Mouse (Mus musculus): ENCODE results near the gene Acp2. TPM values are rescaled to one million over a fixed set of nuclear protein-coding genes. Genes with fewer than 3 reads are reported as not detected.
A peak's percentile ranks its signal among the peaks of the same experiment; 100 is the strongest.
"Not testable (repeated sequence)": the region's sequence is repeated elsewhere in the genome, so short reads cannot be mapped to it uniquely, and the experiment has no call there.

The Acp2 gene
- polyA plus RNA-seq, 1 experiment from 2014 or later: 34.6 TPM

- Histone ChIP-seq H3K27ac (ENCODE audit: low read depth, low read length) (no peak overlapping the region), H3K27me3 (ENCODE audit: control insufficient read depth, insufficient read depth, low read length) (no peaks in the 10 kb centered on the region), H3K4me2 (no peak overlapping the region), H3K4me1 (ENCODE audit: control insufficient read depth, insufficient read depth, low read length) (peaks cover 10% of the 10 kb centered on the region; the same call in 1 of the 2 replicates), H3K9ac (ENCODE audit: low read length) (no peak overlapping the region), H3K9me3 (ENCODE audit: control insufficient read depth, low read length) (no peaks in the 10 kb centered on the region), H3K4me3 (ENCODE audit: low read depth, low read length) (no peak overlapping the region), H3K36me3 (ENCODE audit: control insufficient read depth, insufficient read depth, low read length) (peaks cover 16% of the 10 kb centered on the region)
- WGBS: 93% methylated on average over 9 of the region's 9 CpGs
- ATAC-seq (ENCODE audit: low FRiP score): no peak
- no peak for DNase-seq (ENCODE audit: low spot score, missing footprints)
Measured at GRCm38 (mm10) chr2:91206254-91206775, 3.6 kb downstream of the Acp2 start.

GRCm38 (mm10) chr2:91213311-91213710 is 10.6 kb downstream of the Acp2 start:
- Histone ChIP-seq H3K27me3 (ENCODE audit: control insufficient read depth, insufficient read depth, low read length) (no peaks in the 10 kb centered on the region), H3K36me3 (ENCODE audit: control insufficient read depth, insufficient read depth, low read length) (peaks cover 16% of the 10 kb centered on the region; the same call in 1 of the 2 replicates), H3K4me2 (no peak overlapping the region), H3K9me3 (ENCODE audit: control insufficient read depth, low read length) (no peaks in the 10 kb centered on the region), H3K4me1 (ENCODE audit: control insufficient read depth, insufficient read depth, low read length) (no peaks in the 10 kb centered on the region), H3K9ac (ENCODE audit: low read length) (no peak overlapping the region), H3K4me3 (ENCODE audit: low read depth, low read length) (no peak overlapping the region), H3K27ac (ENCODE audit: low read depth, low read length) (no peak overlapping the region)
- no peak for ATAC-seq (ENCODE audit: low FRiP score)
- DNase-seq (ENCODE audit: low spot score, missing footprints): no peak

GRCm38 (mm10) chr2:91217032-91217431 is 14.3 kb downstream of the Acp2 start:
- H3K36me3 ChIP-seq (ENCODE audit: control insufficient read depth, insufficient read depth, low read length): peaks cover 2% of the 10 kb centered on the region; the same call in 1 of the 2 replicates
- WGBS: 73% methylated on average over 4 of the region's 4 CpGs
- no peak overlapping the region for H3K27ac ChIP-seq (ENCODE audit: low read depth, low read length)

GRCm38 (mm10) chr2:91220501-91220900 is 17.8 kb downstream of the Acp2 start:
- H3K27ac ChIP-seq (ENCODE audit: low read depth, low read length): no peak overlapping the region
- DNase-seq (ENCODE audit: low spot score, missing footprints) (no peak), ATAC-seq (ENCODE audit: low FRiP score) (no peak)
- WGBS: 96% methylated on average over 3 of the region's 3 CpGs
- no peaks in the 10 kb centered on the region for H3K27me3 ChIP-seq (ENCODE audit: control insufficient read depth, insufficient read depth, low read length)
- no peak overlapping the region for H3K9ac ChIP-seq (ENCODE audit: low read length)
- H3K4me2 ChIP-seq: no peak overlapping the region
- H3K9me3 ChIP-seq (ENCODE audit: control insufficient read depth, low read length): no peaks in the 10 kb centered on the region
- no peaks in the 10 kb centered on the region for H3K4me1 ChIP-seq (ENCODE audit: control insufficient read depth, insufficient read depth, low read length)
- no peak overlapping the region for H3K4me3 ChIP-seq (ENCODE audit: low read depth, low read length)
- H3K36me3 ChIP-seq (ENCODE audit: control insufficient read depth, insufficient read depth, low read length): no peaks in the 10 kb centered on the region

More at GRCm38 (mm10) chr2:91217032-91217431, 14.3 kb downstream of the Acp2 start:
- Histone ChIP-seq H3K4me1 (ENCODE audit: control insufficient read depth, insufficient read depth, low read length) (no peaks in the 10 kb centered on the region), H3K4me2 (no peak overlapping the region), H3K9ac (ENCODE audit: low read length) (no peak overlapping the region), H3K4me3 (ENCODE audit: low read depth, low read length) (no peak overlapping the region), H3K27me3 (ENCODE audit: control insufficient read depth, insufficient read depth, low read length) (no peaks in the 10 kb centered on the region), H3K9me3 (ENCODE audit: control insufficient read depth, low read length) (no peaks in the 10 kb centered on the region)
- no peak for DNase-seq (ENCODE audit: low spot score, missing footprints)
- no peak for ATAC-seq (ENCODE audit: low FRiP score)

GRCm38 (mm10) chr2:91223614-91224013 is 20.9 kb downstream of the Acp2 start:
- ATAC-seq (ENCODE audit: low FRiP score) (no peak), DNase-seq (ENCODE audit: low spot score, missing footprints) (no peak)
- H3K9me3 ChIP-seq (ENCODE audit: control insufficient read depth, low read length): no peaks in the 10 kb centered on the region
- H3K4me3 ChIP-seq (ENCODE audit: low read depth, low read length): no peak overlapping the region
- WGBS: 81% methylated on average over 2 of the region's 2 CpGs
- no peak overlapping the region for H3K9ac ChIP-seq (ENCODE audit: low read length)
- H3K27ac ChIP-seq (ENCODE audit: low read depth, low read length): no peak overlapping the region
- no peak overlapping the region for H3K4me2 ChIP-seq
- no peaks in the 10 kb centered on the region for H3K36me3 ChIP-seq (ENCODE audit: control insufficient read depth, insufficient read depth, low read length)
- H3K4me1 ChIP-seq (ENCODE audit: control insufficient read depth, insufficient read depth, low read length): no peaks in the 10 kb centered on the region
- H3K27me3 ChIP-seq (ENCODE audit: control insufficient read depth, insufficient read depth, low read length): no peaks in the 10 kb centered on the region

- Histone ChIP-seq H3K4me3 (ENCODE audit: low read depth, low read length) (no peak overlapping the region), H3K4me2 (no peak overlapping the region), H3K27ac (ENCODE audit: low read depth, low read length) (no peak overlapping the region), H3K9ac (ENCODE audit: low read length) (no peak overlapping the region), H3K27me3 (ENCODE audit: control insufficient read depth, insufficient read depth, low read length) (no peaks in the 10 kb centered on the region), H3K4me1 (ENCODE audit: control insufficient read depth, insufficient read depth, low read length) (no peaks in the 10 kb centered on the region), H3K36me3 (ENCODE audit: control insufficient read depth, insufficient read depth, low read length) (no peaks in the 10 kb centered on the region), H3K9me3 (ENCODE audit: control insufficient read depth, low read length) (no peaks in the 10 kb centered on the region)
- no peak for DNase-seq (ENCODE audit: low spot score, missing footprints)
- no peak for ATAC-seq (ENCODE audit: low FRiP score)
- WGBS: 85% methylated on average over 2 of the region's 2 CpGs
Measured at GRCm38 (mm10) chr2:91229735-91230134, 27.1 kb downstream of the Acp2 start.

GRCm38 (mm10) chr2:91236601-91237510 is 34.2 kb downstream of the Acp2 start, which contains the start of gene Ddb2:
TSS of gene Ddb2 (minus strand) at chr2:91236982.
- Histone ChIP-seq H3K9me3 (ENCODE audit: control insufficient read depth, low read length) (no peaks in the 10 kb centered on the region), H3K27ac (ENCODE audit: low read depth, low read length) (peak within 1 kb of the TSS; percentile 72), H3K9ac (ENCODE audit: low read length) (peak within 1 kb of the TSS; percentile 68), H3K27me3 (ENCODE audit: control insufficient read depth, insufficient read depth, low read length) (no peaks in the 10 kb centered on the region), H3K4me2 (peak within 1 kb of the TSS; percentile 58), H3K36me3 (ENCODE audit: control insufficient read depth, insufficient read depth, low read length) (no peaks in the 10 kb centered on the region), H3K4me3 (ENCODE audit: low read depth, low read length) (peak within 1 kb of the TSS; percentile 44), H3K4me1 (ENCODE audit: control insufficient read depth, insufficient read depth, low read length) (no peaks in the 10 kb centered on the region)
- ATAC-seq (ENCODE audit: low FRiP score): peak; percentile 98
- DNase-seq (ENCODE audit: low spot score, missing footprints): peak; percentile 99
- WGBS: under 1% methylated on average over 48 of the region's 48 CpGs

- ATAC-seq (ENCODE audit: low FRiP score): peak; percentile 9; the same call in 1 of the 2 replicates
- H3K9me3 ChIP-seq (ENCODE audit: control insufficient read depth, low read length); H3K4me1 ChIP-seq (ENCODE audit: control insufficient read depth, insufficient read depth, low read length); DNase-seq (ENCODE audit: low spot score, missing footprints); H3K36me3 ChIP-seq (ENCODE audit: control insufficient read depth, insufficient read depth, low read length); H3K27me3 ChIP-seq (ENCODE audit: control insufficient read depth, insufficient read depth, low read length): not testable (repeated sequence)
- Histone ChIP-seq H3K9ac (ENCODE audit: low read length) (peak overlapping the region; percentile 68), H3K4me2 (peak overlapping the region; percentile 58), H3K27ac (ENCODE audit: low read depth, low read length) (peak overlapping the region; percentile 72; the same call in 1 of the 2 replicates), H3K4me3 (ENCODE audit: low read depth, low read length) (peak overlapping the region; percentile 44)
- WGBS: 33% methylated on average over 4 of the region's 4 CpGs
Measured at GRCm38 (mm10) chr2:91237511-91238080, 34.9 kb downstream of the Acp2 start.

- Histone ChIP-seq H3K9me3 (ENCODE audit: control insufficient read depth, low read length) (no peaks in the 10 kb centered on the region), H3K4me2 (no peak overlapping the region), H3K36me3 (ENCODE audit: control insufficient read depth, insufficient read depth, low read length) (no peaks in the 10 kb centered on the region), H3K4me1 (ENCODE audit: control insufficient read depth, insufficient read depth, low read length) (no peaks in the 10 kb centered on the region; the same call in 1 of the 2 replicates), H3K9ac (ENCODE audit: low read length) (no peak overlapping the region), H3K27me3 (ENCODE audit: control insufficient read depth, insufficient read depth, low read length) (no peaks in the 10 kb centered on the region), H3K27ac (ENCODE audit: low read depth, low read length) (no peak overlapping the region), H3K4me3 (ENCODE audit: low read depth, low read length) (no peak overlapping the region)
- 74% methylated on average over 5 of the region's 5 CpGs for WGBS
- DNase-seq (ENCODE audit: low spot score, missing footprints) (no peak), ATAC-seq (ENCODE audit: low FRiP score) (no peak)
Measured at GRCm38 (mm10) chr2:91242547-91242946, 39.9 kb downstream of the Acp2 start.

Data from midbrain, embryonic 11.5 days (tissue).